Mouse (Mus musculus) kidney, embryonic 14.5 days (tissue): ENCODE measurements at regions not wholly inside any gene's neighbourhood (a gene's known extent, or its start where the extent isn't known, plus 50 kb on each side); places are given as distances from the start of the nearest gene placed in this dataset.
A peak's percentile ranks its signal among the peaks of the same experiment; 100 is the strongest.

Experiments
- ATAC-seq: fragments of 200-750 bp; cut with Nextera tagmentation; 2 replicates; pipeline ENCODE4 v1.8.0; 2017; ENCODE audit warnings: moderate number of reproducible peaks, mild to moderate bottlenecking, moderate TSS enrichment, moderate library complexity; ENCODE audit not compliant: low FRiP score, low TSS enrichment
- H3K27ac ChIP-seq: fragments of 300-500 bp; sonication (generic); 2 replicates; pipeline ENCODE4 v1.5.1; 2014; ENCODE audit warnings: low read depth, mild to moderate bottlenecking, low read length, moderate library complexity, mixed read lengths
- H3K27me3 ChIP-seq: fragments of 300-500 bp; sonication (generic); 2 replicates; pipeline ENCODE4 v1.6.1; 2014; ENCODE audit warnings: mild to moderate bottlenecking, low read length; ENCODE audit not compliant: control insufficient read depth, insufficient read depth
- H3K36me3 ChIP-seq: fragments of 300-500 bp; sonication (generic); 2 replicates; pipeline ENCODE4 v1.6.1; 2014; ENCODE audit warnings: low read length, mixed read lengths; ENCODE audit not compliant: control insufficient read depth, insufficient read depth
- H3K4me1 ChIP-seq: fragments of 300-500 bp; sonication (generic); 2 replicates; pipeline ENCODE4 v1.6.1; 2014; ENCODE audit warnings: low read length, mixed read lengths; ENCODE audit not compliant: control insufficient read depth, insufficient read depth
- H3K4me2 ChIP-seq: fragments of 300-500 bp; sonication (generic); replicated peaks from 2 replicates; pipeline ENCODE4 v1.6.1; 2014; ENCODE audit warnings: low read depth, mild to moderate bottlenecking, low read length
- H3K4me3 ChIP-seq: fragments of 300-500 bp; sonication (generic); 2 replicates; pipeline ENCODE4 v1.5.1; 2014; ENCODE audit warnings: mild to moderate bottlenecking, low read length
- H3K9ac ChIP-seq: fragments of 300-500 bp; sonication (generic); 2 replicates; pipeline ENCODE4 v1.6.1; 2014; ENCODE audit warnings: low read depth, mild to moderate bottlenecking, low read length, moderate library complexity
- H3K9me3 ChIP-seq: fragments of 300-500 bp; sonication (generic); 2 replicates; pipeline ENCODE4 v1.6.1; 2016; ENCODE audit warnings: low read length; ENCODE audit not compliant: control insufficient read depth
- WGBS: fragments of 180-500 bp; shearing (Covaris S2); extraction: QIAGEN DNeasy Blood & Tissue Kit; methylation state at CpG from one replicate; pipeline ENCODE4 v1.1.7; 2014; 5-methylcytosine and 5-hydroxymethylcytosine counted together

GRCm38 (mm10) chr4:48808571-48808970 is 145.3 kb downstream of the Cavin4 start:
- H3K9ac ChIP-seq, result no peak overlapping the region
- no peak overlapping the region for H3K4me2 ChIP-seq
- H3K36me3 ChIP-seq, result no peaks in the 10 kb centered on the region
- H3K4me1 ChIP-seq, result no peaks in the 10 kb centered on the region
- H3K27ac ChIP-seq, result no peak overlapping the region
- ATAC-seq, result no peak
- WGBS, result 78% methylated on average over 4 of the region's 4 CpGs
- no peaks in the 10 kb centered on the region for H3K27me3 ChIP-seq
- no peak overlapping the region for H3K4me3 ChIP-seq
- H3K9me3 ChIP-seq, result no peaks in the 10 kb centered on the region

- WGBS, result 85% methylated on average over 2 of the region's 2 CpGs
- no peak overlapping the region for H3K4me3 ChIP-seq
- no peak overlapping the region for H3K4me2 ChIP-seq
- H3K36me3 ChIP-seq, result no peaks in the 10 kb centered on the region
- H3K9ac ChIP-seq, result no peak overlapping the region
- H3K4me1 ChIP-seq, result no peaks in the 10 kb centered on the region
- H3K9me3 ChIP-seq, result no peaks in the 10 kb centered on the region
- no peaks in the 10 kb centered on the region for H3K27me3 ChIP-seq
- H3K27ac ChIP-seq, result no peak overlapping the region
- no peak for ATAC-seq
Observed at GRCm38 (mm10) chr4:48833718-48834117, 170.4 kb downstream of the Cavin4 start.

GRCm38 (mm10) chr4:48842777-48843214 is 179.5 kb downstream of the Cavin4 start:
- peak; percentile 55; the same call in 1 of the 2 replicates for ATAC-seq
- H3K36me3 ChIP-seq, result no peaks in the 10 kb centered on the region
- H3K27me3 ChIP-seq, result no peaks in the 10 kb centered on the region
- no peak overlapping the region for H3K27ac ChIP-seq
- H3K4me3 ChIP-seq, result no peak overlapping the region
- H3K9ac ChIP-seq, result no peak overlapping the region
- H3K4me2 ChIP-seq, result no peak overlapping the region
- H3K4me1 ChIP-seq, result no peaks in the 10 kb centered on the region
- 49% methylated on average over 2 of the region's 2 CpGs for WGBS
- H3K9me3 ChIP-seq, result no peaks in the 10 kb centered on the region

- Histone ChIP-seq H3K27ac (no peak overlapping the region), H3K36me3 (no peaks in the 10 kb centered on the region), H3K4me1 (no peaks in the 10 kb centered on the region), H3K9ac (no peak overlapping the region), H3K4me3 (no peak overlapping the region), H3K27me3 (no peaks in the 10 kb centered on the region), H3K9me3 (no peaks in the 10 kb centered on the region), H3K4me2 (no peak overlapping the region)
- 90% methylated on average over 2 of the region's 2 CpGs for WGBS
- no peak for ATAC-seq
Observed at GRCm38 (mm10) chr4:48871105-48871504, 188.0 kb upstream of the Plppr1 start.

GRCm38 (mm10) chr4:48889074-48889592 is 169.9 kb upstream of the Plppr1 start:
- Histone ChIP-seq H3K27me3 (no peaks in the 10 kb centered on the region), H3K4me1 (no peaks in the 10 kb centered on the region), H3K4me3 (no peak overlapping the region), H3K9me3 (no peaks in the 10 kb centered on the region), H3K36me3 (no peaks in the 10 kb centered on the region), H3K4me2 (no peak overlapping the region), H3K27ac (no peak overlapping the region), H3K9ac (no peak overlapping the region)
- WGBS, result 53% methylated on average over 4 of the region's 4 CpGs
- no peak for ATAC-seq

- no peaks in the 10 kb centered on the region for H3K36me3 ChIP-seq
- ATAC-seq, result no peak
- no peak overlapping the region for H3K4me3 ChIP-seq
- H3K27me3 ChIP-seq, result no peaks in the 10 kb centered on the region
- H3K9me3 ChIP-seq, result no peaks in the 10 kb centered on the region
- 79% methylated on average over 1 of the region's 1 CpGs for WGBS
- H3K9ac ChIP-seq, result no peak overlapping the region
- H3K4me1 ChIP-seq, result no peaks in the 10 kb centered on the region
- H3K27ac ChIP-seq, result no peak overlapping the region
- H3K4me2 ChIP-seq, result no peak overlapping the region
Observed at GRCm38 (mm10) chr4:48904551-48904950, 154.5 kb upstream of the Plppr1 start.

GRCm38 (mm10) chr4:48905196-48905867 is 153.7 kb upstream of the Plppr1 start:
- Histone ChIP-seq H3K36me3 (no peaks in the 10 kb centered on the region), H3K4me1 (no peaks in the 10 kb centered on the region), H3K9me3 (no peaks in the 10 kb centered on the region), H3K4me3 (no peak overlapping the region), H3K27me3 (no peaks in the 10 kb centered on the region), H3K4me2 (no peak overlapping the region), H3K27ac (no peak overlapping the region), H3K9ac (no peak overlapping the region)
- no peak for ATAC-seq
- WGBS, result 77% methylated on average over 9 of the region's 9 CpGs

- no peak overlapping the region for H3K9ac ChIP-seq
- no peak overlapping the region for H3K27ac ChIP-seq
- H3K4me2 ChIP-seq, result no peak overlapping the region
- H3K27me3 ChIP-seq, result no peaks in the 10 kb centered on the region
- no peaks in the 10 kb centered on the region for H3K9me3 ChIP-seq
- no peak overlapping the region for H3K4me3 ChIP-seq
- ATAC-seq, result no peak
- WGBS, result 78% methylated on average over 2 of the region's 2 CpGs
- no peaks in the 10 kb centered on the region for H3K36me3 ChIP-seq
- H3K4me1 ChIP-seq, result no peaks in the 10 kb centered on the region
Observed at GRCm38 (mm10) chr4:48909161-48909560, 149.9 kb upstream of the Plppr1 start.

GRCm38 (mm10) chr4:48913301-48913700 is 145.8 kb upstream of the Plppr1 start:
- H3K27me3 ChIP-seq, result no peaks in the 10 kb centered on the region
- H3K4me1 ChIP-seq, result no peaks in the 10 kb centered on the region
- H3K4me3 ChIP-seq, result no peak overlapping the region
- H3K9ac ChIP-seq, result no peak overlapping the region
- no peaks in the 10 kb centered on the region for H3K9me3 ChIP-seq
- H3K27ac ChIP-seq, result no peak overlapping the region
- WGBS, result 80% methylated on average over 4 of the region's 4 CpGs
- no peaks in the 10 kb centered on the region for H3K36me3 ChIP-seq
- ATAC-seq, result no peak
- H3K4me2 ChIP-seq, result no peak overlapping the region
